Mouse (Mus musculus): ENCODE results near the gene Eef1a2.

The Eef1a2 gene

DNA sequence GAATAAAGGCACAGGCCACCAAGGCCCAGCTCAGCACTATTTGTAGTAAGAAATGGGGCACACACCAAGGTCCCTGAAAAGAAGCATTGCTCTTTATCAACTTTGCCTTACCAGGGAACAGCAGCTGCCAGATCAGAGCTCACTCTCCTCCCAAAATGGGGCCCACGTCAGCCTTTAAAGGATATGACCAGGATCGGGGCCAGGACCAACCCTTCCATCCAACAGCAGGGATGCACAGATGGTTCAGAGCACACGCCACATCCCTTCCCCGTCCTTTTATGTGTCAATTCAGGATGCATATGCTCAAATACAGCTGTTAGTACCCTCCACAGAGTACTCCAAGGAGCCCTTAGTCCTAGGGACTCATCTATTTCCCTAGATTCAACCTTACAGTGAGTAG lies 26.6 kb downstream of the Eef1a2 start:
- no peak for DNase-seq

- peak; percentile 59 to 68 for DNase-seq
These were observed 27.9 kb downstream of the Eef1a2 start for GRCm38 (mm10) chr2:181128963-181129362.

GRCm38 (mm10) chr2:181127786-181128185 lies 29.0 kb downstream of the Eef1a2 start:
- DNase-seq, result no peak

DNA sequence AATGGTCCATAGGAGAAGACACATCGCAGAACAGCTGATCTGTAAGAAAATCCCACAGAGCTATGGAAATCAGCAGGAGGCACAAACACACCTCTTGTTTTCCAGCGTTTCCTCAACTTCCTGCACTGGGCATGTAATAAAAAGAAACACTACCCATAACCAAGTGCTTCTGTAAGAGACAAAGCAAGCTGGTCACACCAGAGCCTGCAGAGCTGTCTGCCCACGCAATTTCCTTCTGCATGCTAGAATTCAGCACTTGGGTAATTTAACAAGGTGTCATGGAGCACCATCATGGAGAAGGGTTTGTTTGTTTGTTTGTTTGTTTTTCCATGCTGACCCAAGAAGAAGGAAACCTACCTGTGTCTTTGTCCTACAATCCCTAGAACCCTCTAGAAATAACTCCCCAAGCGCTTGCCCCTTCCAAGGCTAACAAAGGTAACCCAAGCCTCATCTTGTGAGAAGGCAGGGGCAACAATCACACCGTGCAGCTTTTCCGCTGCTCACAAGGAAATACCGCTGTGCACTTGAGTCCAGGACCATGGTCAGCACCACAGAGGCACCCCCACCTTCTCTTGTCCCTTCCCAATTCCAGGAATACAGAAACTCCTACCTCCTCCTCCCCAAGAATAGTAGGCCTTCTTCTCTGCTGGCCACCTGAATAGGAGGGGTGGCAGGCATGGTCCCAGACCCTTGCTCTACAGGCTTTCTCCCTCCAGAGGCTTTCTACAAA lies 30.9 kb downstream of the Eef1a2 start:
- no peak for DNase-seq

- DNase-seq, result no peak
These were observed 34.2 kb downstream of the Eef1a2 start for GRCm38 (mm10) chr2:181122642-181123041.

DNA sequence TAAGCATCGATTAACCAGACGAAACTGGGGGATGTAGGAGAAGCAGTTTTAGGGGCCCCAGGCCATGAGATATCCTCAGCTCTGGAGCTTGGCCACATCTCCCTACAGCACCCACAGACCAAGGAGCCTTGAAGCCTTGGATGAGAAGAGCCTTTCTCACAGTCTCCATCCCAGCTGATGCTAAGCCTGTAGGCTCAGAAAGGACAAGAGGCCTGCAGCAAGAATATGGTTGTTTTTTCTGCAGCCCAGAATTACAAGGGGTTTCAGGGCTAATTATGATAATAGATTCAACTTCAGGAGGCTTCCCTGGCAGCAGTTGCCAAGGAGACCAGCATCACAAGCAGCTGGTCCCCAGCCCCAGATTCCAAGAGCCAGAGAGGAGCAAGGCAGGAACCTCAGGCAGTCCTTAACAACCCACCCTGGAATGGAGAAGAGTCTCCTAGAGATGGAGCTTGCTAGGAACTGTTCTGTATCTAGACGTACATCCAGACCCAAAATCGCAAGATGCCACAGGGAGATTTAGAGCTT lies 35.8 kb downstream of the Eef1a2 start:
- DNase-seq, result no peak

DNA sequence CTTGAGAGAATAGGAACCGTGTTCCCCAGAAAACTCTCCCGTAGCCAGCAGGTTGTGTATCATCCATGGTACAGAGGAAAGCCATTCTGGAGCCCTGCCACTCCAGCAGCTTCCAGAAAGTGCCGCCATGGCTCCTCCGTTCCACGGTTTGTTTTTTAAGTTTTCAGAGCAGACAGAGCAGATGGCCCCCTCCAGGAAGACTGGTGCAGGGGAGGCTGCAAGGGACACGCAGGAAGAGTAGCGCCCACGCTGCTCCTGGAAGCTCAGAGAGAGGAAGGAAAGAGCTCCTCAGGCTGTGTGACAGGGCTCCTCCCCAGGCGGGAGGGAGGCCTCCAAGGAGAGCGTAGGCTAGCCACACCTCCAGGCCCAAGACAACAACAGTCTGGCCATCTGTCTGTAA lies 36.9 kb downstream of the Eef1a2 start:
- peak; percentile 60 to 71 for DNase-seq

DNA sequence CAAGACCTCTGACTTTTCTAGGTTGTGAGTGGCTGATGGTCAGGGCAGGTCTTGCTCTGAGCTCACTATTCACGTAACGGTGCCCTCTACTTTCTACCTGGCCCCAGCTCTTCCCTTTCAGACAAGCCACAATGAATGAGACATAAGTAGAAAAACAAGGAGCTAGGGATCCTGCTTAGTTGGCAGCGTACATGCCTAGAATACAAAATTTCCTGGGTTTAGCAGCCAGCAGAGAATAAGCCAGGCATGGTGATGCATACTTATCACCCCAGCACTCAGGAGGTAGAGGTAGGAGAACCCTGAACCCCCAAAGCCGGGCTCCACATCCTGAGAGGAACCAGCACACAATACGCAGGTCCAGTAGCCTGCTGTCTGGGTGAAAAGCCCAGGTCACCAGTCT lies 40.4 kb downstream of the Eef1a2 start:
- no peak for DNase-seq

DNA sequence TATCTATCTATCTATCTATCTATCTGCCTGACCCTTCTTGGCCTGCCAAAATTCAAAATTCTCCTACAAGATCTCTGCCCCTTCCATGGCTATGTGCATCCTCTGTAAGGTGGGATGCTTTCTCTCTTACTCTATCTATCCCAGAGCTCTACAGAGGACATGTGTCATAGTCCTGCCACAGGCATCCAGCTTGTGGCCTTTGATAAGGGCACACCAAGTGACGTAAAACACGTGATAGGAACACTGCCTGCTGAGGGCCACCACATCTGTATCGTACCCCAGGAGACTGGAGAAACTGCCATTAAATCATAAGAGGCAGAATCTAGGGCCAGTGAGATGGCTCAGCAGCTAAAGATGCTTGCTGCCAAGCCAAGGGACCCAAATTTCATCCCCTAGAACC lies 41.4 kb downstream of the Eef1a2 start:
- DNase-seq, result no peak

DNA sequence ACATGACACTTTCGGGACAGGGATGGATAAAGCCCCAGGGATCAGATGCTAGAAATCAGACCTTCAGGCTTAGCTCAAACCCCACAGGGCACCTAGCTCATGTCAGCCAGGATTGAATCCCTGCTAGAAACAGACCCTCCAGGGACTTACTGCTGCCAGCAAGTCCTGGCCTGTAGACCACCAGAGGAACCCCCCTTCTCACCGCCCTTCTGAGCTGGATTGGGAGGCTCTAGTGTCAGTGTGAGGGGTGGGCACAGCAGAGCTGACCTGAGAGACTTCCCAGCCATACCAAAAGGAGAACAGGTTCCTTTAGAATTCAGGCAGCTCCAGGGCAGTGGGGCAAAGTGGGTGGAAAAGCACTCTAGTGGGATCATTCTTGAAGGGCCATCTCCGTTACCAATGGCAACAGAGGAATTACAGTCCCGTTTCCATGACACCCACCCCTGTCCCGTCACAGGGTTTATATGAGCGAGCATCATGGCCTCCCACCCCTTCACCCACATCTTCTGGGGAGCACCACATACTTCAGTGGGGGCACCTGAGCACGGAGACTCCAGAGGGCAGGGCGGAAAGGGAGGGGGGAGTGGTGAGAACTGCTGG lies 43.0 kb downstream of the Eef1a2 start:
- no peak for DNase-seq

DNA sequence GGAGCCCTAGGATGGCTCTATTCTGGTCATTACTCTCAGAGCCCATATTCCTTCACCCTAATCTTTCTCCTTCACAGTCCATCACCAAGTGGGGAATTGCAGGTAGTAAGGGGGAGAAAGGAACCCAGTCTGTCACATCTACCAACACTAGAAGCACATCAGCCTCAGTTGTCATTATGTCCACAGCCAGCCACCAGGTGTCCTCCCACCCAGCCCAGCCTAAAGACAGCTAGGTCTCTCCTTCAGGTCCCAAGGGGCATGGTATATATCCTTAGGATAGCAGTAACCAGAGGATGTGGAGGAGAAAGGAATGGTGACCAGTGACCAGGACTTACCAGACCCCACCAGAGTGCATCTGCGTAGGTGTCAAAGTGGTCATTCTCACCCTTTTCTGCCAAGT lies 45.1 kb downstream of the Eef1a2 start:
- DNase-seq, result no peak

GRCm38 (mm10) chr2:181104111-181104510 lies 52.7 kb downstream of the Eef1a2 start:
- DNase-seq, result peak; percentile 44 to 55

GRCm38 (mm10) chr2:181102161-181102560 lies 54.7 kb downstream of the Eef1a2 start:
- peak in 1 of 2 experiments; percentile 28 for DNase-seq

- DNase-seq, result no peak
These were observed 55.2 kb downstream of the Eef1a2 start for GRCm38 (mm10) chr2:181101626-181102025.

GRCm38 (mm10) chr2:181100087-181100486 lies 56.7 kb downstream of the Eef1a2 start:
- DNase-seq, result no peak

Measured in cerebellum, postnatal 14 days (tissue).